Mouse (Mus musculus): ENCODE data around the gene Gm21885.

GRCm38 (mm10) chr11:94259814-94260213 lies 21.9 kb upstream of the Gm21885 start:
- TF ChIP-seq CTCF (IDR thresholded peaks at IDR 0.05; ENCODE audit: borderline replicate concordance, control insufficient read depth, extremely low read depth, insufficient read depth, low read length, poor library complexity) (no peak), POLR2A (IDR thresholded peaks at IDR 0.05; ENCODE audit: control insufficient read depth, extremely low read depth, insufficient read depth, low read length, poor library complexity) (no peak)
